Mouse (Mus musculus): Measurements from ENCODE around the gene Birc6.

The Birc6 gene

GRCm38 (mm10) chr17:74527729-74528607, at the start of gene Birc6:
TSS of gene Birc6 (plus strand) at chr17:74528295.
- peak; percentile 100 for DNase-seq

GRCm38 (mm10) chr17:74480361-74481069, 47.6 kb upstream of the Birc6 start:
- no peak for DNase-seq

- peak; percentile 94 for DNase-seq
Observed at GRCm38 (mm10) chr17:74489024-74489900, 38.8 kb upstream of the Birc6 start, which contains the start of gene Yipf4. TSS of gene Yipf4 (plus strand) at chr17:74489493.

- no peak for DNase-seq
Observed at GRCm38 (mm10) chr17:74489901-74490220, 38.2 kb upstream of the Birc6 start.

GRCm38 (mm10) chr17:74491565-74491964, 36.5 kb upstream of the Birc6 start:
- DNase-seq: no peak

GRCm38 (mm10) chr17:74500204-74500603, 27.9 kb upstream of the Birc6 start:
- no peak for DNase-seq

GRCm38 (mm10) chr17:74501085-74501484, 27.0 kb upstream of the Birc6 start:
- no peak for DNase-seq

- no peak for DNase-seq
Observed at GRCm38 (mm10) chr17:74507934-74508333, 20.2 kb upstream of the Birc6 start.

GRCm38 (mm10) chr17:74508600-74508999, 19.5 kb upstream of the Birc6 start:
- DNase-seq: no peak

GRCm38 (mm10) chr17:74512308-74512707, 15.8 kb upstream of the Birc6 start:
- no peak for DNase-seq

- DNase-seq: no peak
Observed at GRCm38 (mm10) chr17:74522797-74523723, 5.0 kb upstream of the Birc6 start.

GRCm38 (mm10) chr17:74526117-74526516, 2.0 kb upstream of the Birc6 start:
- DNase-seq: no peak

GRCm38 (mm10) chr17:74526806-74527653, 1.1 kb upstream of the Birc6 start:
- DNase-seq: no peak

- no peak for DNase-seq
Observed at GRCm38 (mm10) chr17:74528648-74529532, 795 bp downstream of the Birc6 start.

- no peak for DNase-seq
Observed at GRCm38 (mm10) chr17:74529533-74529824, 1.4 kb downstream of the Birc6 start.

- DNase-seq: no peak
Observed at GRCm38 (mm10) chr17:74534971-74535370, 6.9 kb downstream of the Birc6 start.

- no peak for DNase-seq
Observed at GRCm38 (mm10) chr17:74537526-74537925, 9.4 kb downstream of the Birc6 start.

GRCm38 (mm10) chr17:74543615-74544014, 15.5 kb downstream of the Birc6 start:
- no peak for DNase-seq

- no peak for DNase-seq
Observed at GRCm38 (mm10) chr17:74554118-74554517, 26.0 kb downstream of the Birc6 start.

GRCm38 (mm10) chr17:74559891-74560290, 31.8 kb downstream of the Birc6 start:
- DNase-seq: no peak
